Mouse (Mus musculus) central nervous system, embryonic 11.5 days (tissue): ENCODE data around the gene Gm14548. TPM values are rescaled to one million over a fixed set of nuclear protein-coding genes. Genes with fewer than 3 reads are reported as not detected.

Experiments
- polyA plus RNA-seq: library from polyadenylated mRNA; depleted of rRNA; stranded (reverse); fragments of >200 nt; gene quantifications from 2 replicates; pipeline ENCODE4 v1.2.3, GENCODE M21; 2012; rRNA removed

The Gm14548 gene
- polyA plus RNA-seq = not detected in 2 replicates

DNA sequence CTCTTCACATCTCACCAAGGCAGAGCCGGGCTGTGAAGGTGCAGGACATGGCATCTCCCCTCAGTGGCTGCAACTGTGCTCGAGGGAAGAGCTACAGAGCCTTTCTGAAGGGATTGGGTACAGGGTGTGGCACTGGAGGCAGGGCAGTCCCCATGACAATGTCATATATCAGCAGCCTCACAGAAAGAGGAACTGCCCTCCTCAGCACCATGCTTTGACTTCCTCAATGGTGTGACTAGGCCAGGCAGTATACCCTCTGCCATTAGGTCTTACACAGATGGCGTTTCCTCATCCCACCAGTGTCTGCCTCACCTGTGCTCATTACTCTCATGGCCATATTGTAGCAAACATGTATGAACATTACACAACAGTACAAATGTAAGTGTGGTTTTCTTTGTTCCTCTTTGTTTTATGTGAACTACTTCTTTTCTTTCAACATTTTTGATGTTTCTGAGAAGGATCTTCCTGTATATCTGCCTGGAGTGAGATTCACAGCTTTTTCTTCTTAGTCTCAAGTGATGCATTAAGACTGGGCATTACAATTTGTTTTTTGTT is at the start of gene Gm14548:
Gene Gm14548, minus strand, starts transcription at position 85 of the 555 bp plus-strand sequence.

DNA sequence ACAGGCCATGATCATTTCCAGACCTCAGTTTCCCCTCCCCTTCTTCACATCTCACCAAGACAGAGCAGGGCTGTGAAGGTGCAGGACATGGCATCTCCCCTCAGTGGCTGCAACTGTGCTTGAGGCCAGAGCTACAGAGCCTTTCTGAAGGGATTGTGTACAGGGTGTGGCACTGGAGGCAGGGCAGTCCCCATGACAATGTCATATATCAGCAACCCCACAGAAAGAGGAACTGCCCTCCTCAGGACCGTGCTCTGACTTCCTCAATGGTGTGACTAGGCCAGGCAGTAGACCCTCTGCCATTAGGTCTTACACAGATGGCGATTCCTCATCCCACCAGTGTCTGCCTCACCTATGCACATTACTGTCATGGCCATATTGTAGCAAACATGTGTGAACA is 17.5 kb upstream of the Gm14548 start, which contains the start of gene Lilra6:
Gene Lilra6, minus strand, starts transcription at position 117 of the 400 bp plus-strand sequence.

DNA sequence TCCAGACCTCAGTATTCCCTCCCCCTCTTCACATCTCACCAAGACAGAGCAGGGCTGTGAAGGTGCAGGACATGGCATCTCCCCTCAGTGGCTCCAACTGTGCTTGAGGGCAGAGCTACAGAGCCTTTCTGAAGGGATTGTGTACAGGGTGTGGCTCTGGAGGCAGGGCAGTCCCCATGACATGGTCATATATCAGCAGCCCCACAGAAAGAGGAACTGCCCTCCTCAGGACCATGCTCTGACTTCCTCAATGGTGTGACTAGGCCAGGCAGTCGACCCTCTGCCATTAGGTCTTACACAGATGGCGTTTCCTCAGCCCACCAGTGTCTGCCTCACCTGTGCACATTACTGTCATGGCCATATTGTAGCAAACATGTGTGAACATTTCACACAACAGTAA is 53.0 kb downstream of the Gm14548 start, which contains the start of gene Pira2:
Gene Pira2, minus strand, starts transcription at position 101 of the 400 bp plus-strand sequence.

Other genes starting within 250 kb of the Gm14548 start
- gene Leng1, start 232.3 kb downstream of the Gm14548 start, polyA plus RNA-seq = 9.6 and 14.9 TPM in 2 replicates
- gene Tmc4, start 220.6 kb downstream of the Gm14548 start, polyA plus RNA-seq = 11.1 and 12.2 TPM in 2 replicates
- gene Tsen34, start 205.3 kb downstream of the Gm14548 start, polyA plus RNA-seq = 145 and 171 TPM in 2 replicates
- 27.2 and 42.3 TPM in 2 replicates for gene Mboat7, start 204.6 kb downstream of the Gm14548 start, polyA plus RNA-seq
- gene Rps9, start 194.1 kb downstream of the Gm14548 start, polyA plus RNA-seq = 3,019 and 3,270 TPM in 2 replicates
- gene Pirb, start 177.7 kb downstream of the Gm14548 start, polyA plus RNA-seq = 0.20 and 0.22 TPM in 2 replicates
- gene Gm15448, start 72.4 kb downstream of the Gm14548 start, polyA plus RNA-seq = not detected in 2 replicates
- 0.01 and 0.02 TPM in 2 replicates for gene Pira2, start 53.1 kb downstream of the Gm14548 start, polyA plus RNA-seq
- gene Lilra6, start 17.4 kb upstream of the Gm14548 start, polyA plus RNA-seq = 0.02 TPM in 1 of 2 replicates, not detected in the other
- gene Lair1, start 165.1 kb upstream of the Gm14548 start, polyA plus RNA-seq = 0.92 and 1.3 TPM in 2 replicates
- gene Ttyh1, start 221.3 kb upstream of the Gm14548 start, polyA plus RNA-seq = 77.1 and 112 TPM in 2 replicates
- gene Leng8, start 238.9 kb upstream of the Gm14548 start, polyA plus RNA-seq = 193 and 308 TPM in 2 replicates